Mouse (Mus musculus) R1 (cell line): ENCODE measurements around the gene Gm21983.

Experiments
- DNase-seq: peaks from one replicate; pipeline ENCODE4 v3.0.0-alpha.2; 2018; ENCODE audit warnings: low read depth, low spot score

Gene Gm21983

GRCm38 (mm10) chr7:27180837-27181695 lies at the start of gene Gm21983, which contains the start of gene Mia:
TSS of gene Gm21983 (minus strand) at chr7:27181086.
TSS of gene Mia (minus strand) at chr7:27181157.
- no peak for DNase-seq

- DNase-seq: no peak
These were observed 48.0 kb upstream of the Gm21983 start for GRCm38 (mm10) chr7:27228865-27229264.

GRCm38 (mm10) chr7:27228281-27228821 lies 47.5 kb upstream of the Gm21983 start, which contains the start of gene Itpkc:
TSS of gene Itpkc (minus strand) at chr7:27228661.
- peak; percentile 98 for DNase-seq

GRCm38 (mm10) chr7:27227676-27228075 lies 46.8 kb upstream of the Gm21983 start:
- DNase-seq: no peak

- DNase-seq: no peak
These were observed 46.4 kb upstream of the Gm21983 start for GRCm38 (mm10) chr7:27227276-27227675.

- no peak for DNase-seq
These were observed 44.1 kb upstream of the Gm21983 start for GRCm38 (mm10) chr7:27224877-27225575.

GRCm38 (mm10) chr7:27222538-27222937 lies 41.7 kb upstream of the Gm21983 start:
- DNase-seq: peak; percentile 65

GRCm38 (mm10) chr7:27221939-27222338 lies 41.1 kb upstream of the Gm21983 start:
- DNase-seq: peak; percentile 37

GRCm38 (mm10) chr7:27219937-27220336 lies 39.1 kb upstream of the Gm21983 start:
- DNase-seq: no peak

- no peak for DNase-seq
These were observed 37.7 kb upstream of the Gm21983 start for GRCm38 (mm10) chr7:27218586-27218985.

GRCm38 (mm10) chr7:27212626-27213025 lies 31.7 kb upstream of the Gm21983 start:
- DNase-seq: no peak

- DNase-seq: no peak
These were observed 23.0 kb upstream of the Gm21983 start for GRCm38 (mm10) chr7:27203730-27204449.

- DNase-seq: peak; percentile 74
These were observed 17.9 kb upstream of the Gm21983 start for GRCm38 (mm10) chr7:27198779-27199178.

GRCm38 (mm10) chr7:27198355-27198754 lies 17.5 kb upstream of the Gm21983 start:
- no peak for DNase-seq

- DNase-seq: no peak
These were observed 16.7 kb upstream of the Gm21983 start for GRCm38 (mm10) chr7:27197634-27198033.

GRCm38 (mm10) chr7:27197136-27197535 lies 16.2 kb upstream of the Gm21983 start:
- no peak for DNase-seq

- DNase-seq: peak; percentile 100
These were observed 15.1 kb upstream of the Gm21983 start, which contains the start of the genes BC024978 and Snrpa for GRCm38 (mm10) chr7:27195681-27196611. TSS of gene BC024978 (plus strand) at chr7:27195781. TSS of gene Snrpa (minus strand) at chr7:27196271.

GRCm38 (mm10) chr7:27193731-27194130 lies 12.8 kb upstream of the Gm21983 start:
- DNase-seq: no peak

GRCm38 (mm10) chr7:27192434-27192833 lies 11.5 kb upstream of the Gm21983 start:
- no peak for DNase-seq

GRCm38 (mm10) chr7:27189271-27189931 lies 8.5 kb upstream of the Gm21983 start:
- peak; percentile 82 for DNase-seq
